Mouse (Mus musculus): ENCODE results near the gene Unc93a.
"Not testable (repeated sequence)": the region's sequence is repeated elsewhere in the genome, so short reads cannot be mapped to it uniquely, and the experiment has no call there.

The Unc93a gene

GRCm38 (mm10) chr17:13131710-13132109, at the start of gene Unc93a:
Unc93a (minus strand) TSS chr17:13131810.
- not testable (repeated sequence) for DNase-seq (ENCODE audit: low spot score in 2 of 2)

- not testable (repeated sequence) for DNase-seq (ENCODE audit: low spot score in 2 of 2)
Measured at GRCm38 (mm10) chr17:13180491-13180890, 48.9 kb upstream of the Unc93a start.

GRCm38 (mm10) chr17:13179021-13179420, 47.4 kb upstream of the Unc93a start:
- not testable (repeated sequence) for DNase-seq (ENCODE audit: low spot score in 2 of 2)

- DNase-seq (ENCODE audit: low spot score in 2 of 2), result not testable (repeated sequence)
Measured at GRCm38 (mm10) chr17:13177796-13178195, 46.2 kb upstream of the Unc93a start.

- not testable (repeated sequence) for DNase-seq (ENCODE audit: low spot score in 2 of 2)
Measured at GRCm38 (mm10) chr17:13175609-13176008, 44.0 kb upstream of the Unc93a start.

GRCm38 (mm10) chr17:13174029-13174428, 42.4 kb upstream of the Unc93a start:
- DNase-seq (ENCODE audit: low spot score in 2 of 2), result peak; percentile 34 to 36

- DNase-seq (ENCODE audit: low spot score in 2 of 2), result peak in 1 of 2 experiments; percentile 34
Measured at GRCm38 (mm10) chr17:13173578-13173977, 42.0 kb upstream of the Unc93a start.

- DNase-seq (ENCODE audit: low spot score in 2 of 2), result not testable (repeated sequence)
Measured at GRCm38 (mm10) chr17:13146128-13146527, 14.5 kb upstream of the Unc93a start.

GRCm38 (mm10) chr17:13144580-13145215, 13.1 kb upstream of the Unc93a start:
- DNase-seq (ENCODE audit: low spot score in 2 of 2), result peak; percentile 63 to 76

GRCm38 (mm10) chr17:13142665-13143064, 11.1 kb upstream of the Unc93a start:
- not testable (repeated sequence) for DNase-seq (ENCODE audit: low spot score in 2 of 2)

- not testable (repeated sequence) for DNase-seq (ENCODE audit: low spot score in 2 of 2)
Measured at GRCm38 (mm10) chr17:13135356-13135755, 3.7 kb upstream of the Unc93a start.

- not testable (repeated sequence) for DNase-seq (ENCODE audit: low spot score in 2 of 2)
Measured at GRCm38 (mm10) chr17:13132352-13132751, 742 bp upstream of the Unc93a start.

GRCm38 (mm10) chr17:13129737-13130465, 1.7 kb downstream of the Unc93a start:
- not testable (repeated sequence) for DNase-seq (ENCODE audit: low spot score in 2 of 2)

GRCm38 (mm10) chr17:13129324-13129723, 2.3 kb downstream of the Unc93a start:
- DNase-seq (ENCODE audit: low spot score in 2 of 2), result not testable (repeated sequence)

GRCm38 (mm10) chr17:13124241-13124640, 7.4 kb downstream of the Unc93a start:
- DNase-seq (ENCODE audit: low spot score in 2 of 2), result not testable (repeated sequence)

- DNase-seq (ENCODE audit: low spot score in 2 of 2), result not testable (repeated sequence)
Measured at GRCm38 (mm10) chr17:13123308-13124038, 8.1 kb downstream of the Unc93a start.

GRCm38 (mm10) chr17:13112504-13113291, 18.9 kb downstream of the Unc93a start:
- not testable (repeated sequence) for DNase-seq (ENCODE audit: low spot score in 2 of 2)

- not testable (repeated sequence) for DNase-seq (ENCODE audit: low spot score in 2 of 2)
Measured at GRCm38 (mm10) chr17:13106563-13106962, 25.0 kb downstream of the Unc93a start.

GRCm38 (mm10) chr17:13092960-13093359, 38.6 kb downstream of the Unc93a start:
- not testable (repeated sequence) for DNase-seq (ENCODE audit: low spot score in 2 of 2)

- DNase-seq (ENCODE audit: low spot score in 2 of 2), result not testable (repeated sequence)
Measured at GRCm38 (mm10) chr17:13092100-13092764, 39.4 kb downstream of the Unc93a start.

GRCm38 (mm10) chr17:13091510-13091909, 40.1 kb downstream of the Unc93a start:
- not testable (repeated sequence) for DNase-seq (ENCODE audit: low spot score in 2 of 2)
